ENCODE assay signal across 26 mouse cellular contexts in genomic region chr11:116476696-116477095, GRCm38 (mm10). TPM values are rescaled to one million over a fixed set of nuclear protein-coding genes. Genes with fewer than 3 reads are reported as not detected.
DNase-seq lines count a peak whose midpoint lies in the region; ATAC-seq and TF ChIP-seq lines count a peak whose summit lies in the region.
"Had no signal": no experiment of that assay in that cellular context is flagged by ENCODE, and none has a peak within 500 bp of the region (broad histone marks: within the 10 kb centered on the region; RNA-seq: fewer than 3 reads in every experiment).

No protein-coding gene starts in this region.

- H3K4me1 ChIP-seq in embryonic facial prominence, embryonic 15.5 days: no peaks in the 10 kb centered on the region
- H3K4me1 ChIP-seq in embryonic facial prominence, embryonic 10.5 days: peaks cover 20% of the 10 kb centered on the region
- peaks cover 15% of the 10 kb centered on the region for H3K4me1 ChIP-seq in heart, embryonic 13.5 days
- H3K4me1 ChIP-seq in heart, embryonic 10.5 days: peaks cover 9% of the 10 kb centered on the region
- H3K4me1 ChIP-seq in hindbrain, embryonic 10.5 days (replicated peaks): peaks cover 31% of the 10 kb centered on the region
- no peaks in the 10 kb centered on the region for H3K4me1 ChIP-seq in hindbrain, embryonic 11.5 days (replicated peaks; ENCODE audit: control insufficient read depth, insufficient read depth, low read length)
- peaks cover 33% of the 10 kb centered on the region for H3K4me1 ChIP-seq in liver, adult 2 months (ENCODE audit: control insufficient read depth, insufficient read depth, low read length)
- H3K4me1 ChIP-seq: embryonic facial prominence, embryonic 12.5 days; hindbrain, embryonic 12.5 days had no signal

- peaks cover 8% of the 10 kb centered on the region; the same call in 1 of the 2 replicates for H3K79me2 ChIP-seq in liver, adult 2 months (ENCODE audit: control insufficient read depth, insufficient read depth, low read length)

- H3K4me3 ChIP-seq in embryonic facial prominence, embryonic 15.5 days (replicated peaks): no peak overlapping the region
- no peak overlapping the region for H3K4me3 ChIP-seq in embryonic facial prominence, embryonic 10.5 days
- no peak overlapping the region for H3K4me3 ChIP-seq in heart, embryonic 13.5 days
- H3K4me3 ChIP-seq in heart, embryonic 10.5 days: no peak overlapping the region
- no peak overlapping the region for H3K4me3 ChIP-seq in hindbrain, embryonic 10.5 days
- H3K4me3 ChIP-seq in hindbrain, embryonic 11.5 days (ENCODE audit: low read depth, low read length): no peak overlapping the region
- H3K4me3 ChIP-seq in liver, adult 2 months (ENCODE audit: insufficient read depth, low read depth, low read length): no peak overlapping the region
- H3K4me3 ChIP-seq: embryonic facial prominence, embryonic 12.5 days; hindbrain, embryonic 12.5 days had no signal

- no peaks in the 10 kb centered on the region for H3K27me3 ChIP-seq in embryonic facial prominence, embryonic 15.5 days
- H3K27me3 ChIP-seq in embryonic facial prominence, embryonic 10.5 days (replicated peaks; ENCODE audit: low read depth, poor library complexity, severe bottlenecking): no peaks in the 10 kb centered on the region
- H3K27me3 ChIP-seq in heart, embryonic 13.5 days (replicated peaks): no peaks in the 10 kb centered on the region
- no peaks in the 10 kb centered on the region for H3K27me3 ChIP-seq in heart, embryonic 10.5 days (ENCODE audit: insufficient read depth, poor library complexity, severe bottlenecking)
- H3K27me3 ChIP-seq in hindbrain, embryonic 10.5 days (ENCODE audit: insufficient read depth, poor library complexity, severe bottlenecking): no peaks in the 10 kb centered on the region
- no peaks in the 10 kb centered on the region for H3K27me3 ChIP-seq in hindbrain, embryonic 11.5 days (ENCODE audit: control insufficient read depth, insufficient read depth, low read length)
- no peaks in the 10 kb centered on the region for H3K27me3 ChIP-seq in liver, adult 2 months (ENCODE audit: control insufficient read depth, insufficient read depth, low read length)
- H3K27me3 ChIP-seq: embryonic facial prominence, embryonic 12.5 days; hindbrain, embryonic 12.5 days had no signal

- TF ChIP-seq POLR2A in liver, adult 2 months (IDR thresholded peaks at IDR 0.05; ENCODE audit: extremely low read depth, insufficient read depth, low read length): no peak

- H3K9me3 ChIP-seq in embryonic facial prominence, embryonic 15.5 days (replicated peaks): no peaks in the 10 kb centered on the region
- 0 out of 2 replicates have a peak, but pooled peaks cover 3% of the 10 kb centered on the region for H3K9me3 ChIP-seq in embryonic facial prominence, embryonic 10.5 days
- H3K9me3 ChIP-seq in heart, embryonic 13.5 days: no peaks in the 10 kb centered on the region
- H3K9me3 ChIP-seq in heart, embryonic 10.5 days: no peaks in the 10 kb centered on the region
- H3K9me3 ChIP-seq in hindbrain, embryonic 10.5 days: 0 out of 2 replicates have a peak, but pooled peaks cover 5% of the 10 kb centered on the region
- H3K9me3 ChIP-seq in hindbrain, embryonic 11.5 days (ENCODE audit: control insufficient read depth, low read length): no peaks in the 10 kb centered on the region
- H3K9me3 ChIP-seq: embryonic facial prominence, embryonic 12.5 days; G1E; hindbrain, embryonic 12.5 days had no signal

- H3K36me3 ChIP-seq in embryonic facial prominence, embryonic 15.5 days: peaks cover 98% of the 10 kb centered on the region
- peaks cover 100% of the 10 kb centered on the region for H3K36me3 ChIP-seq in embryonic facial prominence, embryonic 10.5 days (replicated peaks)
- H3K36me3 ChIP-seq in heart, embryonic 13.5 days: peaks cover 100% of the 10 kb centered on the region
- peaks cover 99% of the 10 kb centered on the region for H3K36me3 ChIP-seq in heart, embryonic 10.5 days
- H3K36me3 ChIP-seq in hindbrain, embryonic 10.5 days: peaks cover 100% of the 10 kb centered on the region
- H3K36me3 ChIP-seq in hindbrain, embryonic 11.5 days (ENCODE audit: control insufficient read depth, insufficient read depth, low read length): peaks cover 22% of the 10 kb centered on the region; the same call in 1 of the 2 replicates
- peaks cover 58% of the 10 kb centered on the region for H3K36me3 ChIP-seq in liver, adult 2 months (ENCODE audit: control insufficient read depth, insufficient read depth, low read length)

- no peak overlapping the region for H3K4me2 ChIP-seq in embryonic facial prominence, embryonic 15.5 days (replicated peaks)
- H3K4me2 ChIP-seq in heart, embryonic 13.5 days: no peak overlapping the region
- no peak overlapping the region for H3K4me2 ChIP-seq in hindbrain, embryonic 11.5 days (replicated peaks; ENCODE audit: low read depth, low read length)
- H3K4me2 ChIP-seq: embryonic facial prominence, embryonic 12.5 days; hindbrain, embryonic 12.5 days had no signal

- 0 out of 2 replicates have a peak overlapping the region, but pooled peaks have one; percentile 2 for H3K27ac ChIP-seq in embryonic facial prominence, embryonic 15.5 days (replicated peaks)
- H3K27ac ChIP-seq in embryonic facial prominence, embryonic 10.5 days (replicated peaks): no peak overlapping the region
- H3K27ac ChIP-seq in heart, embryonic 13.5 days (replicated peaks): peak overlapping the region; percentile 62; the same call in 1 of the 2 replicates
- H3K27ac ChIP-seq in heart, embryonic 10.5 days: no peak overlapping the region
- H3K27ac ChIP-seq in hindbrain, embryonic 10.5 days: peak overlapping the region; percentile 3; the same call in 1 of the 2 replicates
- H3K27ac ChIP-seq in hindbrain, embryonic 11.5 days (ENCODE audit: low read depth, low read length): no peak overlapping the region
- peak overlapping the region; percentile 81 for H3K27ac ChIP-seq in liver, adult 2 months (replicated peaks; ENCODE audit: insufficient read depth, low read depth, low read length)
- H3K27ac ChIP-seq: embryonic facial prominence, embryonic 12.5 days; hindbrain, embryonic 12.5 days had no signal

- DNase-seq in embryonic facial prominence, embryonic 10.5 days (ENCODE audit: low spot score): no peak
- DNase-seq in heart, embryonic 10.5 days (ENCODE audit: low spot score): no peak
- no peak for DNase-seq in hindbrain, embryonic 10.5 days (ENCODE audit: low spot score)
- DNase-seq in hindbrain, embryonic 11.5 days (ENCODE audit: low spot score): no peak
- peak; percentile 97 for DNase-seq in liver, adult 2 months (ENCODE audit: extremely low read depth, low read depth, low spot score)
- no peak for DNase-seq in liver
- DNase-seq: B cell, adult 2 months; cerebellum, adult 11 months; cerebellum, adult 8-10 months; cerebellum, postnatal 14 days; embryo, embryonic 11 days; gastrocnemius, postnatal 10 days had no signal

- 88% methylated on average over 6 of the region's 6 CpGs for WGBS in embryonic facial prominence, embryonic 15.5 days
- WGBS in embryonic facial prominence, embryonic 10.5 days: 86% methylated on average over 6 of the region's 6 CpGs
- 91% methylated on average over 6 of the region's 6 CpGs for WGBS in heart, embryonic 13.5 days
- 94% methylated on average over 6 of the region's 6 CpGs for WGBS in heart, embryonic 10.5 days
- 90% methylated on average over 6 of the region's 6 CpGs for WGBS in hindbrain, embryonic 10.5 days
- 92% methylated on average over 6 of the region's 6 CpGs for WGBS in hindbrain, embryonic 11.5 days
- WGBS in liver, adult 2 months: 32% methylated on average over 6 of the region's 6 CpGs

- no peak for TF ChIP-seq CTCF in liver, adult 2 months (IDR thresholded peaks at IDR 0.05; ENCODE audit: low read depth, low read length)

- H3K9ac ChIP-seq in embryonic facial prominence, embryonic 15.5 days: no peak overlapping the region
- H3K9ac ChIP-seq in heart, embryonic 13.5 days: no peak overlapping the region
- no peak overlapping the region for H3K9ac ChIP-seq in hindbrain, embryonic 11.5 days (ENCODE audit: low read depth, low read length)
- H3K9ac ChIP-seq in liver, adult 2 months (ENCODE audit: low read depth, low read length): no peak overlapping the region
- H3K9ac ChIP-seq: embryonic facial prominence, embryonic 12.5 days; hindbrain, embryonic 12.5 days had no signal

- no peak for ATAC-seq in embryonic facial prominence, embryonic 15.5 days (ENCODE audit: insufficient number of reproducible peaks, low FRiP score, low TSS enrichment, low read depth)
- ATAC-seq in heart, embryonic 13.5 days (ENCODE audit: extremely low read depth, insufficient number of reproducible peaks, low FRiP score, low TSS enrichment): no peak
- no peak for ATAC-seq in hindbrain, embryonic 11.5 days (ENCODE audit: low FRiP score)
- ATAC-seq: CD4-positive, CD25-positive, alpha-beta regulatory T cell, adult 4 months; forebrain, embryonic 14.5 days; hindbrain, embryonic 16.5 days; inflammation-experienced regulatory T-cells, adult 6 months; intestine, postnatal 0 days had no signal

RNA-seq across cellular contexts. Expression of gene Qrich2, which starts 10.7 kb away (rescaled TPM):
- 0.09 and 0.16 TPM in 2 replicates for polyA plus RNA-seq in embryonic facial prominence, embryonic 15.5 days (2015; fragmentation: Nextera tagmentation; extraction: Ambion mirVana)
- 0.23 and 0.44 TPM in 2 replicates for polyA plus RNA-seq in embryonic facial prominence, embryonic 10.5 days (2016; fragmentation: Nextera tagmentation; extraction: Ambion mirVana)
- not detected in 2 replicates for polyA plus RNA-seq in heart, embryonic 13.5 days (2015; fragmentation: Nextera tagmentation; extraction: Ambion mirVana)
- 0.30 TPM in 1 of 2 replicates, not detected in the other for polyA plus RNA-seq in heart, embryonic 10.5 days (2016; fragmentation: Nextera tagmentation; extraction: Ambion mirVana)
- 0.16 and 0.20 TPM in 2 replicates for polyA plus RNA-seq in hindbrain, embryonic 10.5 days (2016; fragmentation: Nextera tagmentation; extraction: Ambion mirVana)
- polyA plus RNA-seq in hindbrain, embryonic 11.5 days (2014; fragmentation: Nextera tagmentation; extraction: Ambion mirVana): 0.17 TPM in 1 of 2 replicates, not detected in the other
- 0.07 TPM in 1 of 2 replicates, not detected in the other for total RNA-seq in liver, adult 2 months (2014; rRNA removed)
- polyA plus RNA-seq in liver, adult 2 months (2012; rRNA removed): 0.05 and 0.11 TPM in 2 replicates
- total RNA-seq: adrenal gland, postnatal 10 days; common myeloid progenitor, adult 5-6 weeks; gastrocnemius, postnatal 10 days; heart, postnatal 10 days had no signal
- polyA plus RNA-seq: CD4-positive, CD25-positive, alpha-beta regulatory T cell, adult 4 months; forebrain, embryonic 14.5 days; frontal cortex, adult 2 months; inflammation-experienced regulatory T-cells, adult 6 months had no signal

RNA-seq across cellular contexts. Expression of gene Prpsap1, which starts 17.3 kb away (rescaled TPM):
- polyA plus RNA-seq in embryonic facial prominence, embryonic 15.5 days (2015; fragmentation: Nextera tagmentation; extraction: Ambion mirVana): 154 and 161 TPM in 2 replicates
- 233 and 242 TPM in 2 replicates for polyA plus RNA-seq in embryonic facial prominence, embryonic 10.5 days (2016; fragmentation: Nextera tagmentation; extraction: Ambion mirVana)
- polyA plus RNA-seq in heart, embryonic 13.5 days (2015; fragmentation: Nextera tagmentation; extraction: Ambion mirVana): 90.2 and 102 TPM in 2 replicates
- polyA plus RNA-seq in heart, embryonic 10.5 days (2016; fragmentation: Nextera tagmentation; extraction: Ambion mirVana): 120 and 142 TPM in 2 replicates
- 210 and 236 TPM in 2 replicates for polyA plus RNA-seq in hindbrain, embryonic 10.5 days (2016; fragmentation: Nextera tagmentation; extraction: Ambion mirVana)
- 164 and 169 TPM in 2 replicates for polyA plus RNA-seq in hindbrain, embryonic 11.5 days (2014; fragmentation: Nextera tagmentation; extraction: Ambion mirVana)
- 37.7 and 59.0 TPM in 2 replicates for total RNA-seq in liver, adult 2 months (2014; rRNA removed)
- 72.8 and 80.1 TPM in 2 replicates for polyA plus RNA-seq in liver, adult 2 months (2012; rRNA removed)

RNA-seq across cellular contexts. Expression of gene Ubald2, which starts 42.8 kb away (rescaled TPM):
- polyA plus RNA-seq in embryonic facial prominence, embryonic 15.5 days (2015; fragmentation: Nextera tagmentation; extraction: Ambion mirVana): 33.3 and 39.6 TPM in 2 replicates
- polyA plus RNA-seq in embryonic facial prominence, embryonic 10.5 days (2016; fragmentation: Nextera tagmentation; extraction: Ambion mirVana): 43.7 and 46.4 TPM in 2 replicates
- 31.0 and 32.3 TPM in 2 replicates for polyA plus RNA-seq in heart, embryonic 13.5 days (2015; fragmentation: Nextera tagmentation; extraction: Ambion mirVana)
- polyA plus RNA-seq in heart, embryonic 10.5 days (2016; fragmentation: Nextera tagmentation; extraction: Ambion mirVana): 36.1 and 40.5 TPM in 2 replicates
- polyA plus RNA-seq in hindbrain, embryonic 10.5 days (2016; fragmentation: Nextera tagmentation; extraction: Ambion mirVana): 45.8 and 84.5 TPM in 2 replicates
- 77.9 and 81.2 TPM in 2 replicates for polyA plus RNA-seq in hindbrain, embryonic 11.5 days (2014; fragmentation: Nextera tagmentation; extraction: Ambion mirVana)
- total RNA-seq in liver, adult 2 months (2014; rRNA removed): 16.1 and 16.6 TPM in 2 replicates
- 45.7 and 72.0 TPM in 2 replicates for polyA plus RNA-seq in liver, adult 2 months (2012; rRNA removed)

RNA-seq across cellular contexts. Expression of gene Sphk1, which starts 54.0 kb away (rescaled TPM):
- polyA plus RNA-seq in embryonic facial prominence, embryonic 15.5 days (2015; fragmentation: Nextera tagmentation; extraction: Ambion mirVana): 12.3 and 12.5 TPM in 2 replicates
- polyA plus RNA-seq in embryonic facial prominence, embryonic 10.5 days (2016; fragmentation: Nextera tagmentation; extraction: Ambion mirVana): 5.9 and 6.5 TPM in 2 replicates
- 2.0 and 2.6 TPM in 2 replicates for polyA plus RNA-seq in heart, embryonic 13.5 days (2015; fragmentation: Nextera tagmentation; extraction: Ambion mirVana)
- polyA plus RNA-seq in heart, embryonic 10.5 days (2016; fragmentation: Nextera tagmentation; extraction: Ambion mirVana): 2.3 and 2.7 TPM in 2 replicates
- polyA plus RNA-seq in hindbrain, embryonic 10.5 days (2016; fragmentation: Nextera tagmentation; extraction: Ambion mirVana): 8.6 and 11.1 TPM in 2 replicates
- polyA plus RNA-seq in hindbrain, embryonic 11.5 days (2014; fragmentation: Nextera tagmentation; extraction: Ambion mirVana): 8.1 and 10.0 TPM in 2 replicates
- total RNA-seq in liver, adult 2 months (2014; rRNA removed): 0.47 and 0.55 TPM in 2 replicates
- polyA plus RNA-seq in liver, adult 2 months (2012; rRNA removed): 0.21 and 0.44 TPM in 2 replicates
- polyA plus RNA-seq: inflammation-experienced regulatory T-cells, adult 6 months had no signal

Comparison
In these comparisons a context has a peak if more than half of its experiments do, and no peak if none do; other contexts are left out.
1. H3K27ac ChIP-seq: peak in embryonic facial prominence, embryonic 15.5 days (single experiment), heart, embryonic 13.5 days (single experiment), hindbrain, embryonic 10.5 days (single experiment) and liver, adult 2 months (single experiment); none in embryonic facial prominence, embryonic 10.5 days (single experiment), heart, embryonic 10.5 days (single experiment) and hindbrain, embryonic 11.5 days (single experiment).